Mouse (Mus musculus) thymus, postnatal 36 days (tissue): ENCODE results near the gene Hist2h2be.
"Not testable (repeated sequence)": the region's sequence is repeated elsewhere in the genome, so short reads cannot be mapped to it uniquely, and the experiment has no call there.

Experiments used
- DNase-seq, 2 experiments: peaks; one replicate each; pipeline ENCODE4 v3.0.0; 2022; ENCODE audit warnings: mixed read lengths in 2 of 2

The Hist2h2be gene

DNA sequence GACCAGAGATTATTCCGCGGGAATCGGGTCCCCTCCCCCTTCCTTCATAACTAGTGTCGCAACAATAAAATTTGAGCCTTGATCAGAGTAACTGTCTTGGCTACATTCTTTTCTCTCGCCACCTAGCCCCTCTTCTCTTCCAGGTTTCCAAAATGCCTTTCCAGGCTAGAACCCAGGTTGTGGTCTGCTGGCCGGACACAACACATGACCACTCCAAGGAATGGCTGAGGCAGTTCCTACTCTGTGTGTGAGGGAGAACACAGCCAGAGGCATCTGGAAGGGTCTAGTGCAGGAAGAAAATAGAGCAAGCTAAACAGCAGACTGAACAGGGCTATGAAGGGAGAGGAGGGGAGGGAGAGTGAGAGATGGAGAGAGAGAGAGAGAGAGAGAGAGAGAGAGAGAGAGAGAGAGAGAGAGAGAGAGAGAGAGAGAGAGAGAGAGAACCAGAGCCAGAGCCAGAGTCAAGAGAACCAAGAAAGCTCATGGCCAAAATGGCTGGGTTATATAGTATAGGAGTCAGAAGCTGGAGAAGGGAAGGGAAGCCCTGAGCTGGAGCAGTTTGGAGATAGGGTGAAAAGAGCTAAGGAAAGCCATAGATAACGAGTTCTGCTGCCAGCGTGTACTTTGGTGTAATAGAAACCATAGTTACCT, 22.2 kb upstream of the Hist2h2be start:
- DNase-seq: not testable (repeated sequence)

DNA sequence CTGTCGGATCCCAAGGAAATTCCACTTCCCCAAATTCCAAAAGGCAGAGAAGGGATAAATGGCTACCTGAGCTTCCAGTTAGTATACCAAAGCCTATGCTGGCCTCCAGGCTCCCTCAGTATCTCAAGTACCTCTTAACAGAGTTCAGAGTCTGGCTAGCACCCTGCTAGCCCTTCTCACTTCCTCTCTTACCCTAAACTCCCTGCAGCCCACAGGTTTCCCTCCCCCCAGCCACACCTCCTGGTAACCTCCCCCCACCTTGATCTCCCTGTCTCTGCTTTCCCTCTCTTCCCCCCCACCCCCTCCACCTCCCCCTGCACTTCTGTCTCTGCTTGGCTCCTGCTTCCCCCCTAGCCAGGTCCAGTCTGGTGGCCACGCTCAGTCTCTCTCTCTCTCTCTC, 21.2 kb upstream of the Hist2h2be start:
- DNase-seq: no peak

DNA sequence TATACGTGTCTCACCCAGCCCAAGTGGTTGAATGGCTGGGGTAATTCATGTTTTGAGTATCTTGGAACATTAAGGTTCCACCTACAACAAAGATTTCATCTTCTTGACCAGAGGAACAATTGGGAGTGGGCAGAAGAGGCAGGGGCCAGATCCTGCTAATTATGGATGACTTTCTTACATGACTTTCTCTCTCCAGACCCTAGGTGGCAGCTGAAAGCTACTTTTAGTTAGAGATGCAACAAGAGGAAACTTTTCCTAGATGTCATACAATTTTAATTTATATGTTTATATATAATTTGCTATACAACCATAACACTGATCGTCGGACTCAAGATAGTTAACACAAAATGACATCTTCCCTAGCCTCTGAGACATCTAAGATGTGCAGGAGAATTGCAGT, 13.1 kb upstream of the Hist2h2be start:
- no peak for DNase-seq

DNA sequence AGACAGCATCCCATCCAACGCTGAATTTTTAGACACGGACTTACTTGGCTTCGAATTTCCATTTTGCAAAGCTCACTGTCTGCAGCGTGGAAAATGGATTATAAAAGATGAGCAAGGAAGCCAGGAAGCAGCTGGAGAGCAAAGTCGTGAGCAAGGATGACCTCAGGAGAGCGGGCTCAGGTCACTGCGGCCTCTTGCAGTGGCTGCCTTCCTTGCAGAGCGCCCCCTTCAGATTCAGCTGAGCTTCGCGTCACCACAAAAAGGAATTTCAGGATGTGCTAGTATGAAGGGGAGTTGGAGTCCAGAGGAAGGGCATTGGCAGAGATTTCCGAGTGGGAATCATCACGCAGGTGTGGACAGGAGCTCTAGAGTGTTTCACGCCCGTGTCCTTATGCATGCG, 11.7 kb upstream of the Hist2h2be start:
- DNase-seq: no peak

DNA sequence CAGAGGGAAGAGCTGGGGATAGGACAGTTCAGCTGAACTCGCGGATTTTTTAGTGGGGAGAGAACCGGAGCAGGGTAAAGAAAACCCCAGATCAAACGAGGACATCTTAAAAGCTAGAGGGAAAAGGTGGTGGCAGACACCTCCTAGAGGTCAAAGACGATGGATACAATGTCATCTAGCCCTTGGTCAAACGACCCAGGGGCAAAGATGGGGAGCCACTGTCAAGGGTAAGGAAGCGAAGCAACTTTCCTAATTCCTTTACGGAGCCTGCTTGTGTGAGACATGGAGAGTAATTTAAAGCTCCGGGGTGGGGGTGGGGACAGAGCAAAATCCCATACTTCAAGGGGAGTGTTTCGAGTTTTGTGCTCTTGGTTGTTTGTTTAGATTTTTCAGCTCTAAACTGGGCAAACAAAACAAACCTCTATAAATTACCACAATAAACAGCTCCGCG, 1.7 kb upstream of the Hist2h2be start:
- DNase-seq: peak; percentile 50 to 52

DNA sequence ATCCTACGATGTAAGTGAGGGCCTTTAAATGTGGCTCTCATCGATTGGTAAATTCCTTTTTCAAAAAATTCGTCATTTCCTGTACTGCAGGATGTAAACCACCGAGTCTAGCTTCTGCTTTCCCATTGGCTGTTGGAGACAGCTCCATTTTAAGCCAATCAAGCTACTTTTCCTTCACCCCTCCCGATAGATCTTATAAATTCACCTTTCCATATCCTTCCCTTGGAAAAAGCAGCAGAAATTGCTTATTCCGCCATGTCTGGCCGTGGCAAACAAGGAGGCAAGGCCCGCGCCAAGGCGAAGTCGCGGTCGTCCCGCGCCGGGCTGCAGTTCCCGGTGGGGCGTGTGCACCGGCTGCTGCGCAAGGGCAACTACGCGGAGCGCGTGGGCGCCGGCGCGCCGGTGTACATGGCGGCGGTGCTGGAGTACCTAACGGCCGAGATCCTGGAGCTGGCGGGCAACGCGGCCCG, 1.2 kb upstream of the Hist2h2be start, which contains the start of the genes Bola1 and Hist2h2ab:
Gene Bola1, minus strand, starts transcription at position 49 of the 470 bp plus-strand sequence.
Gene Hist2h2ab, plus strand, starts transcription at position 205 of the 470 bp plus-strand sequence.
- peak; percentile 84 to 85 for DNase-seq

DNA sequence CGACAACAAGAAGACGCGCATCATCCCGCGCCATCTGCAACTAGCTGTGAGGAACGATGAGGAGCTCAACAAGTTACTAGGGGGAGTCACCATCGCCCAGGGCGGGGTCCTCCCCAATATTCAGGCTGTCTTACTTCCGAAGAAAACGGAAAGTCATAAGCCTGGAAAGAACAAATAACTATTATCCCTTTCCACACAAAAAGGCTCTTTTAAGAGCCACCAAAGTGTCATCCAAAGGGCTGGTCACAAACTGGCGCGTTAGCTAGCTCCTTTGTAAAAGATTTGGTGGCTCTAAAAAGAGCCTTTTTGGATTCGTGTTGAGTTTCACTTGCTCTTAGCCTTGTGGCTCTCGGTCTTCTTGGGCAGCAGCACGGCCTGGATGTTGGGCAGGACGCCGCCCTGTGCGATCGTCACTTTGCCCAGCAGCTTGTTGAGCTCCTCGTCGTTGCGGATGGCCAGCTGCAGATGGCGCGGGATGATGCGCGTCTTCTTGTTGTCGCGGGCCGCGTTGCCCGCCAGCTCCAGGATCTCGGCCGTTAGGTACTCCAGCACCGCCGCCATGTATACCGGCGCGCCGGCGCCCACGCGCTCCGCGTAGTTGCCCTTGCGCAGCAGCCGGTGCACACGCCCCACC, 671 bp upstream of the Hist2h2be start:
- not testable (repeated sequence) for DNase-seq

DNA sequence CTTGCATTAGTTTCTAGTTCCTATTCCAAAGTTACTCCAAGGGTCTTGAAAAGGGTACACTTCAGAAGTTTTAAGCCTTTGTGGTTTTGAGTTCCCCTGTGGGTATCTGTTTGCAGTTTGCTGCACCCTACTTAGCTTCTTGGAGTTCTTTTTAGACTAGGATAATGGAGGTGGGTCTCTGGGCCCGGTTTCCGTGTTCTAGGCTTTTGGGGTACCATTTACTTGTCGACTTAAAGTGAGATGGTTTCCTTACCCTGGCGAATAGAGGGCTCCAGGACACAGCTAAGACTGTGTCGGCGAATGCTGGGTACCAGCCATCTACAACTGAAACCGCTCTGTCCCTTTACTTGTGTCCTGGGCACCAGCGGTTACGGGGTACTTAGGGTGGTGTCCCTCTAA, 720 bp downstream of the Hist2h2be start:
- peak; percentile 47 to 52 for DNase-seq

DNA sequence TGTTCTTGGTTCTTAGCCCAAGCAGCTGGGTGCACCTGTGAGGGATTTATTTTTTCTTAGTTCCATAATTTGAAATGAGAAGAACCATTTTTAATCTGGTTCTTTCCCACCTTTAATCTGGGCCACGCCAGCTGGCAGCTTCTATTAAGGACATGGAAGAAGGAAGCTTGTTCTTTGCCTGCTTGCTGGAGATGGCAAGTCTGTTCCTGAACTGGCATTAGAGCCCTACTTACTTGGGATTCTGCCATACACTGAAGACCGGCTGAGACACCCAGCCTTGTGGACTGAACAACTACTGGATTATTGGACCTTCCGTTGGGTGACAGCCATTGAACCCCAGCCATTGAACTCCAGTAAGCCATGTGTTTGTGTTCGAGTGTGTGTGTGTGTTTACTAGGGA, 1.9 kb downstream of the Hist2h2be start:
- no peak for DNase-seq

DNA sequence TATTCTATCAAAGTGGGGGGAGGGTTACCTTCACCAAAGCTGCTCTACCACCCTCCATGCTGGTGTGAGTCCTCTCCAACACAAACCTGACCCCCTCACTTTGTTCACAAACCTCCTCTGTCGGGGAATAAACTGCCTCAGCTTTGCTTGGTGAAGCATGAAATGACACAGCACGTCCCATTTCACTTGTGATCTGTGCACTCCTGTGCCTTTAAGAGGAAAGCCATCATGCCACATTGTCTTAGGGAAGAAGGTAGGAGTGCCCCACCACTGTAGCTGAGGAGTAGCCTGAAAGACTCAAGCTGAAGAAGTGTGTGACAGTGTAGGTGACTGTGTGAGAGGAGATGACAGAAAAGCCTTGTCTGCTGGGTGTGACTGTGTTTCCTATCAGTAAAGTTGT, 4.5 kb downstream of the Hist2h2be start:
- DNase-seq: no peak

DNA sequence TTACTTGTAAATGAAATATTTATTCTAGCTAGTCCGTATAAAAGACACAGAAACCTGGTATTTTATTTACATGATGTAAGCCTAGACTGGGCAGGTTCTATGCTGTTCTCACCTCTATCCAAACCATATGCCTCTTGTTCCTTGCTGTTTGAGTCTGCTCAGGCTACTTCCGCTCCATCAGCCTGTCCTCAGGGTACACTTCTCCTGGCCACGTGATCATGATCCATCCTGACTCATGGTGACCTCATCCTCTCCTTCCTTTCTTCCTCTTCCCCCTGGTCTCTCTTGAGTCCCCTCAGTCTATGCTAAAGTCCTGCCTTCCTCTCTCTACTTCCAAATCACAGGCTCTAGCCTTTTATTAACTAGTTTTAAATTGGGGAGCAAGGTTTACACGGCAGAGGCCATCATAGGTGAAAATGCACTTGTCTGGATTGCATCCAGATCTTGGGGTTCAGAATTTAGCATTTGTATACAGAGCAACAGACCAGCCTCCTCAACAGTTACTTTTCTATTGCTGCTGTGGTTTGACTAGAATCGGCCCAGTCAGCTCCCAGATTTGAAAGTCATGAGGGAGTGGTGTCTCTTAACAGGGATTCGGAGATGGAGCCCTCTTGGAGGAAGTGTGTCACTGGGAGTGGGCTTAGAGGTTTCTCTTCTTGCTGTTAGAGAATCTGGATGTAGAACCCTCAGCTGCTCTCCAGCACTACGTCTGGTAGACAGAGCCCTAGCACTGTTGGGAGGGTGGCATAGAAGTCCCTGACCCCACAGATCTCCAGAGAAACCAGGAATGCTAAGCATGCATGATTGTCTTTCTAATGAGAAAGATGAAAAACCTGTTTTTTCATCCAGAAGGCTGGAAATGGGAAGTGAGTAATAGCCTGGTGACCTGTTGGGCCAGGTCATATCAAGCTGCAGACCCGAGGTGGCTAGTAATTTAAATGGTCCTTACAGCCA, 6.1 kb downstream of the Hist2h2be start:
- no peak for DNase-seq

DNA sequence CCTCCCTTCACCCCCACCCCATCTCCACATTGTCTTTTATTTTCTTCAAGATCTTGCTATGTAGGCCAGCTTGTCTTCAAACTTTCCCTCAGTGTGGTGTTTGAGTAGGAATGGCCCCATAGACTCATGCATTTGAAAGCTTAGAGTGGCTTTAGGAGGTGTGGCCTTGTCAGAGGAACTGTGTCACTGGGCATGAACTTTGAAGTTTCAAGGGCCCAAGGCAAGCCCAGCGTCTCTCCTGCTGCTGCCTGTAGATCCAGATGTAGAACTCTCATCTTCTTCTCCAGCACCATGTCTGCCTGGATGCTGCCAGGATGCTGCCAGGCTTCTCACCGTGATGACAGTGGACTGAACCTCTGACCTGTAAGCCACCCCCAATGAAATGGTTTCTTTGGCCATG, 7.9 kb downstream of the Hist2h2be start:
- no peak for DNase-seq

DNA sequence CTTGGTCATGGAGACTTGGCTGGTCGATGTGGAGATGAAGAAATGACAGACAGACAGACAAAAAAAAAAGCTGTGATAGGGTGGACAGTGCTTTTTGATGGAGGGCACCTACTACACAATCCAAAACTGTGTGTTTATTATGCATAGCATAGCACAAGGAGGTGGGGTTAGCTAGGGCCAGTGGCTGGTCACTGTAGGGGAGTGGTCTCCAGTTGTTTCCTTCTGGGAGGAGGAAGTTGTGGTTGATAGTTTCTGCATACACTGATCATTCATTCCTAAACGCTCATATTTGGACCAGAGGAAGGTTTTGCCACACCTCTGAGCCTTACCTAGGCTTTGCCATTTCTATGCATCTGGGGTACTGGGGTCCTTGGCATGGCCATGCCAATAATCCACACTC, 9.5 kb downstream of the Hist2h2be start:
- no peak for DNase-seq

DNA sequence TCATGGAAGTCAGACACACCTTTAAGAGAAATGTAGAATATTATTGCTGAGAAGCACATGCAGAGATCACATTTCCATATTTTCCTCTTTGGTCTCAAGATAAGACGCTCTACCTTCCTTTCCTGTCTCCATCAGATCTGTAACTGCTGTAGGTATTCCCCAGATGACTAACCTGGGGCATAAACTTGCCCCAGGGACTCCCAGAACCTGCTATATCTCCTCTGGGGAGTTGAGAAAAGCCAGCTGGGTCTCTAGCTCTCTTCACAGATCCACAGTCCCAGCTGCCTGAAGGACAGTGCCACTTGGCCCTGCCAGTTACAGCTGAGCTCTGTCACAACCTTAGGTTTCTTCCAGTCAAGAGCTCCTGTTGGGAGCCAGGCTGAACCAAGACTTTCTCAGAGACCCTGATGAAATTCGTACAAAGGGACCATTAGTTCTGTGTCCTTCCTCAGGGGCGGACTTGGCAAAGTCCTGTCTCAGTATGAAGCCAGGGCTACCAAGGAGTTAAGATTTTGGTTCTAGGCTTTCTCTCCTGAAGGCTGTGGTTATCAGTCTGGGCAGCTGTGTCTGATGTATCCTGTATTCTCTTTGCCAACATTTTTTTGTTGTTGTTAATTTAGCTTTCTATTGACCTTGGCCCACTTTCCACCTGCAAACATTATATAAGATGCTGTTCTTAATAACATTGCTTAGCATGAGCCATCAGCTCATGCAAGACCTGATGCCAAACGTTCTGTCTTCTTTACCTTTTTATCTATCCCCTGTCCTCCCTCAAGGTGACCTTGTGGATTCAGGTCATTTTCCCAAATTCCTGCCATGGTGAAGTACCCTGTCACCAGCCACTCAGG, 10.2 kb downstream of the Hist2h2be start:
- no peak for DNase-seq

DNA sequence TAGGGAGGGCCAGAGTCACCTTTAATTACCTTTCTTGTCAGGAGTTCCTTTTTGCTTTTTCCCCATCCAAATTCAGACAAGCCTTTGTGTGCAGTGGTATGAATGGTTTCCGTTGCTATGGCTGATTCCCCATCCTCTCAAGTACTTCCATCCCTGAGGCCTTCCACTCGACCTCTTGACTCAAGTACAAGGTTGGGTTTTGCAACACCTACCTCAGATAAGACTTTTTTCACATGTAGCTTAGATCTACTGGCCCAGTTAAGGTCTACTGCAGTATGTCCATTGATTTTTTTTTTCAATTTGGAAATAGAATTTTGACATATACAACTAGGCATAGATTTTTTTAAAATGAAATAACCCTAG, 10.8 kb downstream of the Hist2h2be start:
- DNase-seq: no peak

DNA sequence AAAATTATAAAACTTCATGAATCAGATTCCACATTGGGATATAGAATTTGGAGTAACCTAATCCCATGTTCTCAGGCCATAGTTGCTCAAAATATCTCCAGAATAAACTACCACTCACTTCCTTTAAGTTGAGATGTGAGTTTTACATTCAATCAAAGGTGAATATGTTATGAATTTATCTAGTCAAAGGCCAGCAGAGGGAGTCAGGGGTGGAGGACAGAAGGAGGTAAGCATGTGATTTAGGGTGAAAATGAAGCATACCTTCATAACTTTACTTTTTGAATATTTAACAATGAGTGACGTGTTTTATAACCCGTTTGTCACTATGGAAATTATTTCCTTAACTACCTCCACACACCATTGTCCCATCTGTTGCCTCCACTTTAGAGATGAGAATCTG, 14.0 kb downstream of the Hist2h2be start:
- DNase-seq: no peak

DNA sequence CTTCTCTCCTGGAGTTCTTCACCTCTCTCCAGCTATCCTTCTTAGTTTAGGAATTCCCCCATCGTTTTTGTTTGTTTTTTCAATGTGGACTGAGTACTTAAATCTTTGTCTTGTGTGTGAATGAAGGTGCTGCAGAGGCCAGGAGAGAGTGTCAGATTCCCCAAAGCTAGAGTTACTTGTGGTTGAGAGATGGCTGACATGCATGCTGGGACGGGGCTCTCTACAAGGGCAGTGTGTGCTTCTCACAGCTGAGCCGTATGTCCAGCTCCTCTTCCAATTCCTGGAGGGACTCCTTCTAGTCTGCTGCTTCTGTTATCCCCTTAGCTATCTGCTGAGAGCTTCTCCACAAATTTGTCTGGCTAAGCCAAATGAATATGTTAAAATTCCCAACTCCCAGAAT, 14.9 kb downstream of the Hist2h2be start:
- no peak for DNase-seq

DNA sequence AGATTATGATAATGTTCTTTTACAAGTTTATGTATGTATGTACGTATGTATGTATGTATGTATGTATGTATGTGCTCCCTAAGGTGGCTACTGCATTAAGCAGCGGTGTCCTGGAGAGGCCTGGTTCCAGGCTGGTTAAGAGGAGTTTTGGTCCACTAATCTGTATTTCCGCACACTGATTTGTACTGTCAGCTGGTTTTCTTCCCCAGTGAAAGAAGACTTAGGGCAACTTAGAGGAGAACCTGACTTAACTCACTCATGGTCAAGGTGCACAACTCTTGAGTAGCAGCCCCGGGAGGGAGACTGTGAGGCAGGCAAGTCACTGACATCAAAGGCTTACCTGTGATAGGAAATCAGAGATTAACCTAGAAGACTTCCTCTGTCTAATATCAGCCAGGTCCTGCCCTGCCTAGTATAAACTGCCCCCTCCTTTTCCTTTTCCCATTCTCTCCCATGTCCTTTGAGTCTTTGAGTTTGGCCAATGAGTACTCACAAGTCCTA, 16.0 kb downstream of the Hist2h2be start:
- DNase-seq: no peak

DNA sequence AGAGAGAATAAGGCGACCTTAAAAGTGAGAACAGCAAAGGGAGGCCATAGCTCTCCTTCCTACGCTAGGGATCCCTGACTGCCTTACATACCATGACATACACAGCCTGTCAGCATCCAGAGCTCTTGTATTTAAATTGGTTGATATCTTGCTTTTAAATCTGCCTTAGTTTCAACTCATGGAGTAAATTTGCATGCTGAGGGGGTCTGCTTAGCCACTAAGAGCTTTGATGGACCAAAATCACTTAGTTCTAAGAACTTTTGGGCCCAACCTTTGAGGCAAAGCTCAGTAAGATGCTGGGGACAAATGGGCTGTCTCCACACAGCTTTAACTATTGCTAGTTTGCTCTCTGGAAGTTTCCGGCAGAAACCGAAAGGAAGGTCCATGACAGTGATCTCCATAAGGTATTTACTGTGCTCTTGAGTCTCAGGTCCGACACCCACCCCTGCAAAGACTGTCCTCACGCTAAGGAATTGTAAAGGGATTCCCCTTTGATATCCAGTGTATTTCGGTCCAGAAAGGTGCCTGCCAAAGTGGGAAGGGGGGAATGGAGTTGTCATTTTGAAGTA, 16.5 kb downstream of the Hist2h2be start:
- no peak for DNase-seq

DNA sequence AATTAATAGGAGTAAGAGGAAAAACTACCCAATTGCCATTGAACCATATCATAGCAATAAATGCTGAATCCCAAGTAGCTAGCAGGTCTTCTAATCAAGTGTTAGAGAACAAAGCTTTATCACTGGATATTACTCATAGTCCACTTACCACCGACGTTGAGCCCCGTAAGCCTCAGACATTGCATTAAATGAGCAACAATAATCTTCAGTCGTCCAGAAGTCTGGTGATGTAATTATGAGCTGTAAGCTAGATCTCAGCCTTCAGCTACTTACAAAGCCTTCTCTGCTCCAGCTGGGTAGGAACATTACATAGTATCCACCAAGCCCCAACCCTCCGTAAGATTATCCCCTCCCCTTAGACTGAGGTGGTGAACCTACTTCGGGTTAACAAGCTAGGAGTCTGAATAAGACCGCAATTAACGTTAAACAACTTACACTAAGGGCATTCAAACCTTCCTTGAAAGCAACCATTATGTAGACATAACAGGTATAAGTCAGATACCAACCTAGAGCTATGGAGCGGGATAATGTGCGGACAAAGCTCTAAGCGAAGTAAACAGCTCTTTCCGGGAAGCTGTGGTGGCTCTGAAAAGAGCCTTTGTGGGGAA, 17.1 kb downstream of the Hist2h2be start:
- DNase-seq: no peak
